Mouse (Mus musculus): ENCODE results near the gene Rbpms2.

DNA sequence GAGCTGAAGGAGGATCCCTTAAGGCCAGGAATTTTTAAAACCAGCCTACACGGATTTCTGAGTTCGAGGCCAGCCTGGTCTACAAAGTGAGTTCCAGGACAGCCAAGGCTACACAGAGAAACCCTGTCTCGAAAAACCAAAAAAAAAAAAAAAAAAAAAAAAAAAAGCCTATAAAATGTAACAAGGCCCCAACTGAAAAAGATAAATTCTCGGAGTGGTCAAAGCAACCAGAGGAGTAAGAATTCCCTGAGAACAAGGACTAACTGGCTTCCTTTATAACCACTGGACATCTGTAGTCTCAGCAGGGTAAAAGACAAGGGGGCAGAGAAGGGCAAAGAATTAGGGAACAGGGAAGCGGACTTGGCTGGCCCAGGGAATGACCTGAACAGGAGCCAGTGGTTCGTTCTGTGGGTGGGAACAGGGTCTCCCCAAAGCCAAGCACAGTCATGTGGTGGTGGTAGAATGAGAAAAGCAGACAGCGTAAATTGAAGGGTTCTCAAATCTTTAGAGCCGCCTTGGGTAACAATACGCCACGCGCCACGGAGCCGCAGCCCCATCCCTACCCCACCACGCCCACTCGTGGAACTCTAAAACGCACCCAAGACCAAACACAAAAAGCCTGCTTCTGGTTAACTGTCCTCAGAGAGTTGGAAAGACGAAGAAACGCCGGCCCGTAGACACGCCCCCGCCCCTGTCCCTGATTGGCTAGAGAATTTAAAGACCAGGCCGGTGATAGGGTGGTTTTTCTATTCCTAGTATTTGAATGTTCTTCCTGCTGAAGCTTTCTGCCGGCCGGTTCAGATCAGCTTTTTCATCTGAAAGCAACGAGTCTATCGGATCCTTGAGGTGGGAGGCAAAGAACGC lies 42.8 kb upstream of the Rbpms2 start, which contains the start of gene Pif1:
- TF ChIP-seq CTCF (IDR thresholded peaks at IDR 0.05; ENCODE audit: low read depth, low read length), result no peak
- 0 out of 2 replicates have a peak, but pooled peaks have one; percentile 14 for TF ChIP-seq EP300 (IDR thresholded peaks at IDR 0.05; ENCODE audit: insufficient read depth, low read depth, low read length)
- TF ChIP-seq POLR2A (IDR thresholded peaks at IDR 0.05; ENCODE audit: insufficient read depth, low read length), result peak; percentile 20
